Mouse (Mus musculus): ENCODE measurements at regions not wholly inside any gene's neighbourhood (a gene's known extent, or its start where the extent isn't known, plus 50 kb on each side); places are given as distances from the start of the nearest gene placed in this dataset.
A peak's percentile ranks its signal among the peaks of the same experiment; 100 is the strongest.

GRCm38 (mm10) chr7:64032921-64033354 is 94.2 kb upstream of the Klf13 start:
- H3K4me2 ChIP-seq (ENCODE audit: low read depth, low read length): no peak overlapping the region
- ATAC-seq (ENCODE audit: low read depth) (0 out of 2 replicates have a peak, but pooled peaks have one; percentile 45), DNase-seq (ENCODE audit: low spot score) (peak; percentile 37)
- H3K9me3 ChIP-seq (ENCODE audit: control insufficient read depth, low read length): no peaks in the 10 kb centered on the region
- no peak overlapping the region for H3K4me3 ChIP-seq (ENCODE audit: low read depth, low read length)
- no peaks in the 10 kb centered on the region for H3K4me1 ChIP-seq (ENCODE audit: control insufficient read depth, insufficient read depth, low read length)
- H3K27ac ChIP-seq (replicated peaks; ENCODE audit: low read depth, low read length): no peak overlapping the region
- H3K27me3 ChIP-seq (replicated peaks; ENCODE audit: control insufficient read depth, insufficient read depth, low read length): no peaks in the 10 kb centered on the region
- WGBS: 49% methylated on average over 9 of the region's 9 CpGs
- H3K36me3 ChIP-seq (ENCODE audit: control insufficient read depth, insufficient read depth, low read length): no peaks in the 10 kb centered on the region
- H3K9ac ChIP-seq (ENCODE audit: low read depth, low read length): no peak overlapping the region; the same call in 1 of the 2 replicates

GRCm38 (mm10) chr7:64030650-64031049 is 91.9 kb upstream of the Klf13 start:
- 92% methylated on average over 2 of the region's 2 CpGs for WGBS
- Histone ChIP-seq H3K4me2 (ENCODE audit: low read depth, low read length) (no peak overlapping the region), H3K4me1 (ENCODE audit: control insufficient read depth, insufficient read depth, low read length) (no peaks in the 10 kb centered on the region), H3K27me3 (replicated peaks; ENCODE audit: control insufficient read depth, insufficient read depth, low read length) (no peaks in the 10 kb centered on the region), H3K9me3 (ENCODE audit: control insufficient read depth, low read length) (no peaks in the 10 kb centered on the region), H3K9ac (ENCODE audit: low read depth, low read length) (no peak overlapping the region), H3K27ac (replicated peaks; ENCODE audit: low read depth, low read length) (no peak overlapping the region), H3K36me3 (ENCODE audit: control insufficient read depth, insufficient read depth, low read length) (no peaks in the 10 kb centered on the region), H3K4me3 (ENCODE audit: low read depth, low read length) (no peak overlapping the region)
- ATAC-seq (ENCODE audit: low read depth) (no peak), DNase-seq (ENCODE audit: low spot score) (no peak)

- H3K27me3 ChIP-seq (replicated peaks; ENCODE audit: control insufficient read depth, insufficient read depth, low read length): no peaks in the 10 kb centered on the region
- H3K36me3 ChIP-seq (ENCODE audit: control insufficient read depth, insufficient read depth, low read length): no peaks in the 10 kb centered on the region
- 89% methylated on average over 7 of the region's 7 CpGs for WGBS
- no peaks in the 10 kb centered on the region for H3K9me3 ChIP-seq (ENCODE audit: control insufficient read depth, low read length)
- no peaks in the 10 kb centered on the region for H3K4me1 ChIP-seq (ENCODE audit: control insufficient read depth, insufficient read depth, low read length)
- H3K4me2 ChIP-seq (ENCODE audit: low read depth, low read length): no peak overlapping the region
- no peak overlapping the region for H3K4me3 ChIP-seq (ENCODE audit: low read depth, low read length)
- no peak for ATAC-seq (ENCODE audit: low read depth)
- no peak overlapping the region for H3K27ac ChIP-seq (replicated peaks; ENCODE audit: low read depth, low read length)
- H3K9ac ChIP-seq (ENCODE audit: low read depth, low read length): no peak overlapping the region
- DNase-seq (ENCODE audit: low spot score): no peak
Observed at GRCm38 (mm10) chr7:64027100-64027499, 88.4 kb upstream of the Klf13 start.

- no peak overlapping the region for H3K4me3 ChIP-seq (ENCODE audit: low read depth, low read length)
- WGBS: 85% methylated on average over 2 of the region's 2 CpGs
- no peak overlapping the region for H3K9ac ChIP-seq (ENCODE audit: low read depth, low read length)
- DNase-seq (ENCODE audit: low spot score) (no peak), ATAC-seq (ENCODE audit: low read depth) (no peak)
- no peak overlapping the region for H3K4me2 ChIP-seq (ENCODE audit: low read depth, low read length)
- H3K4me1 ChIP-seq (ENCODE audit: control insufficient read depth, insufficient read depth, low read length): peaks cover 5% of the 10 kb centered on the region
- no peak overlapping the region for H3K27ac ChIP-seq (replicated peaks; ENCODE audit: low read depth, low read length)
- H3K27me3 ChIP-seq (replicated peaks; ENCODE audit: control insufficient read depth, insufficient read depth, low read length): no peaks in the 10 kb centered on the region
- H3K36me3 ChIP-seq (ENCODE audit: control insufficient read depth, insufficient read depth, low read length): no peaks in the 10 kb centered on the region
- no peaks in the 10 kb centered on the region for H3K9me3 ChIP-seq (ENCODE audit: control insufficient read depth, low read length)
Observed at GRCm38 (mm10) chr7:64025155-64025554, 86.4 kb upstream of the Klf13 start.

GRCm38 (mm10) chr7:64024253-64024652 is 85.5 kb upstream of the Klf13 start:
- Histone ChIP-seq H3K9me3 (ENCODE audit: control insufficient read depth, low read length) (no peaks in the 10 kb centered on the region), H3K4me2 (ENCODE audit: low read depth, low read length) (no peak overlapping the region), H3K27me3 (replicated peaks; ENCODE audit: control insufficient read depth, insufficient read depth, low read length) (no peaks in the 10 kb centered on the region), H3K27ac (replicated peaks; ENCODE audit: low read depth, low read length) (no peak overlapping the region), H3K36me3 (ENCODE audit: control insufficient read depth, insufficient read depth, low read length) (no peaks in the 10 kb centered on the region), H3K4me3 (ENCODE audit: low read depth, low read length) (no peak overlapping the region), H3K4me1 (ENCODE audit: control insufficient read depth, insufficient read depth, low read length) (peaks cover 5% of the 10 kb centered on the region), H3K9ac (ENCODE audit: low read depth, low read length) (no peak overlapping the region)
- ATAC-seq (ENCODE audit: low read depth) (no peak), DNase-seq (ENCODE audit: low spot score) (no peak)
- 83% methylated on average over 4 of the region's 4 CpGs for WGBS

- Histone ChIP-seq H3K27me3 (replicated peaks; ENCODE audit: control insufficient read depth, insufficient read depth, low read length) (no peaks in the 10 kb centered on the region), H3K9ac (ENCODE audit: low read depth, low read length) (no peak overlapping the region), H3K4me3 (ENCODE audit: low read depth, low read length) (no peak overlapping the region), H3K36me3 (ENCODE audit: control insufficient read depth, insufficient read depth, low read length) (no peaks in the 10 kb centered on the region), H3K4me1 (ENCODE audit: control insufficient read depth, insufficient read depth, low read length) (peaks cover 5% of the 10 kb centered on the region), H3K27ac (replicated peaks; ENCODE audit: low read depth, low read length) (no peak overlapping the region), H3K4me2 (ENCODE audit: low read depth, low read length) (no peak overlapping the region), H3K9me3 (ENCODE audit: control insufficient read depth, low read length) (no peaks in the 10 kb centered on the region)
- DNase-seq (ENCODE audit: low spot score) (peak; percentile 40), ATAC-seq (ENCODE audit: low read depth) (no peak)
- WGBS: 62% methylated on average over 7 of the region's 7 CpGs
Observed at GRCm38 (mm10) chr7:64022711-64023468, 84.2 kb upstream of the Klf13 start.

- peak; percentile 65; the same call in 1 of the 2 replicates for ATAC-seq (ENCODE audit: low read depth)
- peak; percentile 47 for DNase-seq (ENCODE audit: low spot score)
- 69% methylated on average over 9 of the region's 9 CpGs for whole genome bisulfite sequencing
- Histone ChIP-seq H3K9ac (ENCODE audit: low read depth, low read length) (no peak overlapping the region), H3K27ac (replicated peaks; ENCODE audit: low read depth, low read length) (no peak overlapping the region), H3K36me3 (ENCODE audit: control insufficient read depth, insufficient read depth, low read length) (no peaks in the 10 kb centered on the region), H3K4me2 (ENCODE audit: low read depth, low read length) (no peak overlapping the region), H3K27me3 (replicated peaks; ENCODE audit: control insufficient read depth, insufficient read depth, low read length) (no peaks in the 10 kb centered on the region), H3K4me3 (ENCODE audit: low read depth, low read length) (no peak overlapping the region), H3K4me1 (ENCODE audit: control insufficient read depth, insufficient read depth, low read length) (peaks cover 5% of the 10 kb centered on the region), H3K9me3 (ENCODE audit: control insufficient read depth, low read length) (no peaks in the 10 kb centered on the region)
Observed at GRCm38 (mm10) chr7:64021241-64022108, 82.8 kb upstream of the Klf13 start.

GRCm38 (mm10) chr7:64018107-64018506 is 79.4 kb upstream of the Klf13 start:
- H3K4me1 ChIP-seq (ENCODE audit: control insufficient read depth, insufficient read depth, low read length): peaks cover 5% of the 10 kb centered on the region
- H3K27ac ChIP-seq (replicated peaks; ENCODE audit: low read depth, low read length): no peak overlapping the region
- DNase-seq (ENCODE audit: low spot score) (no peak), ATAC-seq (ENCODE audit: low read depth) (no peak)
- no peak overlapping the region for H3K4me2 ChIP-seq (ENCODE audit: low read depth, low read length)
- no peak overlapping the region for H3K4me3 ChIP-seq (ENCODE audit: low read depth, low read length)
- H3K9ac ChIP-seq (ENCODE audit: low read depth, low read length): no peak overlapping the region
- H3K36me3 ChIP-seq (ENCODE audit: control insufficient read depth, insufficient read depth, low read length): no peaks in the 10 kb centered on the region
- 51% methylated on average over 3 of the region's 3 CpGs for WGBS
- no peaks in the 10 kb centered on the region for H3K9me3 ChIP-seq (ENCODE audit: control insufficient read depth, low read length)
- H3K27me3 ChIP-seq (replicated peaks; ENCODE audit: control insufficient read depth, insufficient read depth, low read length): no peaks in the 10 kb centered on the region
